Mouse (Mus musculus) erythroblast, embryonic 14.5 days (primary cell): ENCODE data around the gene B4galnt1.
"Not testable (repeated sequence)": the region's sequence is repeated elsewhere in the genome, so short reads cannot be mapped to it uniquely, and the experiment has no call there.

Experiments
- GATA1 ChIP-seq: IDR thresholded peaks from 2 replicates; pipeline ENCODE4 v1.6.1; 2012; ENCODE audit warnings: low read length, inconsistent platforms, mixed read lengths
- TAL1 ChIP-seq: IDR thresholded peaks from 3 replicates; pipeline ENCODE4 v1.6.1; 2012; ENCODE audit warnings: low read length, inconsistent platforms, mixed read lengths

GRCm38 (mm10) chr10:127162771-127163261 lies 2.2 kb upstream of the B4galnt1 start:
- TF ChIP-seq GATA1, TAL1: not testable (repeated sequence)
